Comparison of ENCODE assay signal across 9 mouse cellular contexts in the genomic region with DNA sequence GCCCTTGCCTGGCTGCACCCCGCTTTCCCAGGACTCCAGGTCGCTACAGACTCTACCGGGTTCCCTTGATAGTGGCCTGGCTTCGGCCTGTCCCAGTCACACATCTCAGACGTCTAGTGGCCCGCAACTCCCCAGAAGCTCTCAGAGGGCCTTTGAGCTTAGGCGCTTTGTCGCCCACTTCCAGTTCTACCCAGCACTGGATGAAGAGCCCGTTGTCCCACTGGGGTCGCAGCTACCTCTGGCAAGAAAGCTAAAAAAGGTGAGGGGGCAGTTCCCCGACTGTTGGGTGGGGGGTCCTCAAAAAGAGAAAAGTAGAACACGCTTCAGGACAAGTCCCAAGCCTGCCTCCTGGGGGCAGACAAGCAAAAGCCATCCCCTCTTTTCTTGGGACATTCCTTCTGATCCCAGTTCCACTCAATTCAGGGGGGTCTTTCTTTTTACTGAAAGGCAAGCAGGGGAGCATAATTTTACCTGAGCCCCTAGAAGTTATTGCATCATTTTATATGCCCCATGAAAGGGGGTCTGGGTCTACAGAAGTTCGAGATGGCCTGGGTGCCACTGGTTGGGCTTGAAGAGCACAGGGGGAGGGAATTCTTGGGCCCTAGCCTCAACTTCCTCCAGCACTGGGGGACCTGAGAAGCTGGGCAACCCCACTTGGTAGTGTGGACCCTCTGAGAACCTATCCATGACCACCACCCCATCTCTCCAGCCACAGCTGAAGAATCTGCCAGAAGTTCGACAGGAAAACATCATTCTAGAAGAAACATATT. TPM values are rescaled to one million over a fixed set of nuclear protein-coding genes. Genes with fewer than 3 reads are reported as not detected.
DNase-seq lines count a peak whose midpoint lies in the region; ATAC-seq lines count a peak whose summit lies in the region.
"Had no signal": no experiment of that assay in that cellular context is flagged by ENCODE, and none has a peak within 500 bp of the region (broad histone marks: within the 10 kb centered on the region; RNA-seq: fewer than 3 reads in every experiment).

No protein-coding gene starts in this region.

- H3K4me2 ChIP-seq in liver, embryonic 13.5 days = peak overlapping the region; percentile 45

- peak overlapping the region; percentile 22 for H3K4me3 ChIP-seq in liver, embryonic 13.5 days (replicated peaks)
- H3K4me3 ChIP-seq: erythroblast, embryonic 14.5 days had no signal

- ATAC-seq in liver, embryonic 13.5 days (ENCODE audit: low read depth) = no peak
- no peak for ATAC-seq in megakaryocyte progenitor cell, adult 5-6 weeks (replicated peaks; ENCODE audit: poor library complexity)

- H3K36me3 ChIP-seq in liver, embryonic 13.5 days = no peaks in the 10 kb centered on the region

- WGBS in liver, embryonic 13.5 days (ENCODE audit: insufficient replicate concordance) = 6% methylated on average over 14 of the region's 14 CpGs

- H3K9me3 ChIP-seq in liver, embryonic 13.5 days (replicated peaks) = no peaks in the 10 kb centered on the region

- H3K4me1 ChIP-seq in liver, embryonic 13.5 days (replicated peaks) = peaks cover 16% of the 10 kb centered on the region

- peak; percentile 27 for DNase-seq in cerebellum, adult 9-10 months
- no peak for DNase-seq in cerebellum, adult 11 months
- peak; percentile 39 for DNase-seq in embryo, embryonic 10 days (ENCODE audit: low spot score)
- peak; percentile 18 to 62 for DNase-seq in heart, postnatal 36 days
- no peak for DNase-seq in liver, embryonic 13.5 days
- DNase-seq in layer of hippocampus, adult 11-12 months (ENCODE audit: low spot score) = no peak
- DNase-seq in urinary bladder, postnatal 10 days (ENCODE audit: low spot score) = no peak

- no peak overlapping the region for H3K27ac ChIP-seq in liver, embryonic 13.5 days

- intact Hi-C loops in heart, postnatal 36 days (cut with DNase I) = loop anchor here (2.0 to 5.0 kb wide), 3 partner anchors 283 to 1269 kb away; no protein-coding TSS in a partner anchor

- peaks cover 89% of the 10 kb centered on the region for H3K27me3 ChIP-seq in liver, embryonic 13.5 days

- no peak overlapping the region for H3K9ac ChIP-seq in liver, embryonic 13.5 days

RNA-seq across cellular contexts. Expression of a gene that starts 3.5 kb away (rescaled TPM):
- total RNA-seq in heart, postnatal 36 days (2021) = 10 to 100 TPM; 13.4 to 14.4 TPM
- polyA plus RNA-seq in liver, embryonic 13.5 days (2015; fragmentation: Nextera tagmentation; extraction: Ambion mirVana) = 0.24 and 0.31 TPM in 2 replicates
- 0.02 and 0.29 TPM in 2 replicates for total RNA-seq in megakaryocyte progenitor cell, adult 5-6 weeks (2015)
- 0.24 TPM in 1 of 2 replicates, not detected in the other for total RNA-seq in megakaryocyte progenitor cell, adult 5-6 weeks (2017)
- polyA plus RNA-seq: erythroblast, embryonic 14.5 days had no signal

Comparison
In these comparisons a context has a peak if more than half of its experiments do, and no peak if none do; other contexts are left out.
1. DNase-seq: peak in cerebellum, adult 9-10 months (single experiment), embryo, embryonic 10 days (single experiment) and heart, postnatal 36 days (2 of 2); none in cerebellum, adult 11 months (single experiment), liver, embryonic 13.5 days (single experiment), layer of hippocampus, adult 11-12 months (single experiment) and urinary bladder, postnatal 10 days (single experiment).
2. RNA of a gene that starts 3.5 kb away (total RNA-seq): 13.4 to 14.4 TPM in heart, postnatal 36 days; 0.02 to 0.29 TPM in megakaryocyte progenitor cell, adult 5-6 weeks; every median in the first group is over 10 times any median in the second.